Mouse (Mus musculus) right cerebral cortex, postnatal 4 days (tissue): Measurements from ENCODE around the gene Atf1.
A peak's percentile ranks its signal among the peaks of the same experiment; 100 is the strongest.

ENCODE experiments used
- DNase-seq: peaks from one replicate; pipeline ENCODE4 v3.0.0-alpha.2; 2022

Atf1 gene

DNA sequence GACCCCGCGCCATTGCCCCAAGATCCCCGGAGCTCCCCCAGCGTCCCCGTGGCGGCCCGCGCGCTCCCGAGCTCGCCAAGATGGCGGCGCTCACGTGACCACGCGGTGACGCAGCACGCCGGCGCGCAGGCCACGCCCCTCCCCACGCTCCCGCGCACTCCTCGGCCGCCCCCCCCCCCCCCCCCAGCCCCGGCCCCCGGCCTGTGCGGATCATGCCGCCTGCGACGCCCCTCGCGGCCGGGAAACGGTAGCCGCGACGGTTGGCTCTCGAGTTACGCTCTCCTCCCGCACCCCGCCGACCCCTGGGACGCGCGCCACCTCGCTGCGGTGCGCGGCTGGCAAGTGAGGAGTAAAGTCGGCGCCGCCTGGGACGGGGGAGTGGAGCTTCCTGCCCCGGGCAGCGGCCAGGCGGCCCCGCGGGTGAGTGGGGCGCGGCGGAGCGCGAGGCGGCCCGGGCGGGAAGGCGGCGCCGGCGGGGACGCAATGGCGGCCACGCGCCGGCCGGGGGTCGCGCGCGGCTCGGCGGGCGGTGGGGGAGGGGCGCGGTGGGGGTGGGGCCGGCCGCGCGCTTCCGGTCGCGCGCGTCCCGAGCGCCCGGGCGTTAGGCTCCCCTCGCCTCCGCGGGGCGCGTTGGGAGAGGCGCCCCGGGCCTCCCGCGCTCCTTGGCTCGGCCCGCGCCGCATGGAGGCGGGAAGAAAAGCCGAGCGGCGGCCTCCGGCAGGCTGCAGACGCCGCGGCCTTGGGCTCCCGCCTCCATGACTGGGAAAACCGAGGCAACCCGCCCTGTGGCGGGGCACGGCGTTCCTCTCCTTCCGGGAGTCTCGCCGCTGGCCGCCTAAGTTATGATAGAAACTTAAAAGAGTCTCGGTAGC, at the start of gene Atf1:
TSS of gene Atf1 (plus strand) at position 157 of the 872 bp plus-strand sequence.
- peak; percentile 94 for DNase-seq

- no peak for DNase-seq
Measured at GRCm38 (mm10) chr15:100178487-100178886, 49.1 kb upstream of the Atf1 start.

DNA sequence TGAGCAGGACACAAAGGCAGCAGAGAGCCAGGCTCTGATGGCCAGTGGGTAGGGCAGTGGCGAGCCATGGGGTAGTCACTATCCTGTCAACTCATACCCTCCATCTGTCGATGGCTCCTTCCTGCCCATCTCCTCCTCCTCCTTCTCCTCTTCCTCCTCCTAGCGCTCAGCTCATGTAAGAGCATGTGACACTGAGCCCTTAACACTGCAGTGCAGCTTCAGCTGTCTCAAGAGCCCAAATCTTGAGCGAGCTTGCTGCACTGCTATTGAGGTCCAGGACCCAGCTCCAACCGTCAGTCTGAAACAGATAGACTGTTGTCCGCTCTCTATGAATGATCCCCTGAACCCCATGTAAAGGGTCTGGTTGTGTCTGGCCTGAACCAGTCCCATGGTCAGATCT, 47.9 kb upstream of the Atf1 start:
- DNase-seq: no peak

- no peak for DNase-seq
Measured at GRCm38 (mm10) chr15:100180221-100180620, 47.4 kb upstream of the Atf1 start.

DNA sequence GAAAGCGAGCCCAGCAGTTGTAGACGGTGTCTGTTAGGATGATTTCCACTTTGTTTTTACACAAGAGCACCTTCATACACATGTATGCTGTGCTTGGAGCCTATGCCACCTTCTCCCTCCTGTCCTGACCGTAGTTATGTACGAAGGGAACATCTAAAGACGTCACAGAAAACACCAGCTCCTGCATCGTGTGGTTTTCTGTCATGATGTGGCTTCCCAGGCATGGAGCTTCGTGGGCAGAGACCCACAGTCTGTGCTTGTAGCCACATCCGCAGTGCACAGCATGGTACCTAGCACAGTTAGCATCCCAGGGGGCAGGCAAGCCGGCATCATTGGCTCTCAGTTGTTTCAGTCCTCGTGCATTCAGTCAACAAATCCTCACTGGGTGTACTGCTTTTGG, 45.8 kb upstream of the Atf1 start:
- DNase-seq: no peak

GRCm38 (mm10) chr15:100182526-100183280, 44.9 kb upstream of the Atf1 start:
- no peak for DNase-seq

DNA sequence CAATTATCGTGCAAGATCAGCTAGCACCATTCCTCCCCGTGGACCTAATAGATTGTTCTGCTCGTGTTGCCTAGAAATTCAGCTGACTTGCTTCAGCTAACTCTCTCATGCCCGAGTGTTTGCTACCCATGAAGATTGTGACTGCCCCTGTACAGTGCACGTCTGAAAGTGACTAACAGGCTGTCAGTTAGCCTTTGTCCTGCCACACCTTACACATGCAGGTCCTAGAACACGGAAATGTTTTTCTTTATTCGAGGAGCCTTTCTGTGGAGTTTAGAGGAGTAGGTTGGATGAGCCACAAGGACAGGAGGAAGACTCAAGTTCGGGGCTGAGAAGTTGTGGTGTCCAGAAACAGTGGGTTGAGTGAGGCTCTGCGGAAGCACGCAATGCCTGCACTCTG, 44.1 kb upstream of the Atf1 start:
- no peak for DNase-seq

DNA sequence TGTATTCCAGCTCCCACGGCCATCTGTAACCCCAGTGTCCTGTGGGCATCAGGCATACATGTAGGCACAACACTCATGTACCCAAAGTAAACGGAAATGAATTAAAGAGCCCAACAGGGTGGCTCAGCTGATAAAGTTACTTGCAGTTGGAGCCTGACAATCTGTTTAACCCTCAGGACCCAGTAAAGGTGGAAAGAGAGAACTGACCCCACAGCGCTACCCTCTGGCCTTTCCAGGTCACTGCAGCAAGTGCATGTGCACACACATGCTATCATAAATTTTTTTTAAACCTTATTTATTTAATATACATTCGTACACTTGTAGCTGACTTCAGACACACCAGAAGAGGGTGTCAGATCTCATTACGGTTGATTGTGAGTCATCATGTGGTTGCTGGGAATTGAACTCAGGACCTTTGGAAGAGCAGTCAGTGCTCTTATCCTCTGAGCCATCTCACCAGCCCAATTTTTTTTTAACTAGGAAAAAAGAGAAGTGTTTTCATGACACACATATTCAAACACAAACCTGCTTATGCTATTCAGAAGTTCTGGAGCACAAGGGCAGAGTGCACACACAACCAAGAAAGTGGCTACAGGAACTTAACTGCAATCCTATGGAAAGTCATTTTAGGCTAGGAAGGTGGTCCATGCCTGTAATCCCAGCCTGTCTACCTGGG, 42.7 kb upstream of the Atf1 start:
- DNase-seq: no peak

DNA sequence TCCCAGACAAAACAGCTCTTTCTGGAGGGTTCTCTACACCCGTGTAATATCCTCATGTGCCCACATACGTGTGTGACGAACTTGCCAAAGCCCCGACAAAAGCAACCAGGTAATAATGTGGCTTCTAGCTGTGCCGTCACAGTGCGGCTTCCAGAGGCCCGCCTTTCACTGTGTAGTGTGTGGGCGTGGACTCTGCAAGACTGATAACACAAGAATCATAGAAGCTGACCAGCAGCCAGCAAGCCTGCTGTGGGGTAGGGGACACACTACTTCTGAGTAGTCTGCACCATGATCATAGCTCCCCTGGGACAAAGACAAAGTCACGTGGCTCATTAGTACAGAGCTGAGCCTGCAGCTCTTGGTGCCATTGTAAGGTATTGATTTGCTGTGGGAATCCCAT, 41.4 kb upstream of the Atf1 start:
- DNase-seq: no peak

DNA sequence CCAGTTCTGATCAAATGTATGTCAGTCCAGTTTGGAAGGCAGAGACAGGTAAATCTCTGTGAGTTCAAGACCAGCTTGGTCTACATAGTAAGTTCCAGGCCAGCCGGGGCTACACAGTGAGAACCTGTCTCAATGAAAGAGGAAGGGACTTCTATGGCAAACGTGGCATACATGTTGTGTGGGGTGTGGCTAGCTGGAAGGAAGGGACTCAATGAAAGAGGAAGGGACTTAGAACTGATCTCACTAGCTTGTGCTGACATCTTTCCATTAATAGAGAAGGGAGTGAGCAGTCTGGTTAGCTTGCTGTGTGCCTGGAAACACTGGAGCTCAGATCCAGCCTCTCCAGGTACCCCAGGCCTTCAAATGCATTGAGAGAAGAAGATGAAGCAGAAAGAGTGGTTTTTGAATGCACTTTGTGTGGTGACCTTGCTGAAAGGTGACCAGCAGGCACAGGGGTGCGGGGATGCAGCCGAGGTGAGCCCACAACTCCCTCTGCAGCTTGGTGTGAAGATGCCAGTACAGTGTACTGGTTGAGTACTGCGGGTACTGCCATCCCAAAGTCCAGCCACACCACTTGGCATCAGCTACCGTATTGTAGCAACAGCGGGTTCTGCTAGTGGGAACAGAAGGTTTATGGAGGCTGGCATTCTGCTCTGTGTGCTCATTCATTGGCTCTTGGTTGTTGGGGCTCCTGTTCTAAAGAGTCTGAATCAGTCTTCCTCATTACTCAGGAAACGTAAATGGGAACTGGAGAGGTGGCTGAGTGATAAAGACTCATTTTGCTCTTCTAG, 40.5 kb upstream of the Atf1 start:
- DNase-seq: no peak

DNA sequence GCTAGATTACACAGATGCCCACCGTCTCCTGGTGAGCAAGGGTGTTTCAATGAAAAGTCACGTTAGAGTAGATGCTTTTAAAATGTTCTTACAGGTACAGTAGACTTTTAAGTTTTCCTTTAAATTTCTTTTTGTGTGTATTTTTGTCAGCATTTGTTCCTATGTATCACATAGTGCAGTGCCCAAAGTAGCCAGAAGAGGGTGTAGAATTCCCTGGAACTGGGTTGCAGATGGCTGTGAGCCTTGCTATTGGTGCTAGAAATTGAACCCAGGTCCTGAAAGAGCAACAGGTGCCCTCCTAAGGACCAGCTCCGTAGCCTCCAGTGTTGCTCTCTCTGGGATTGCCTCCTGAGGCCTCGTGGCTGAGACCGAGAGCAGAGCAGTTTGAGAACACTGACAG, 39.1 kb upstream of the Atf1 start:
- no peak for DNase-seq

DNA sequence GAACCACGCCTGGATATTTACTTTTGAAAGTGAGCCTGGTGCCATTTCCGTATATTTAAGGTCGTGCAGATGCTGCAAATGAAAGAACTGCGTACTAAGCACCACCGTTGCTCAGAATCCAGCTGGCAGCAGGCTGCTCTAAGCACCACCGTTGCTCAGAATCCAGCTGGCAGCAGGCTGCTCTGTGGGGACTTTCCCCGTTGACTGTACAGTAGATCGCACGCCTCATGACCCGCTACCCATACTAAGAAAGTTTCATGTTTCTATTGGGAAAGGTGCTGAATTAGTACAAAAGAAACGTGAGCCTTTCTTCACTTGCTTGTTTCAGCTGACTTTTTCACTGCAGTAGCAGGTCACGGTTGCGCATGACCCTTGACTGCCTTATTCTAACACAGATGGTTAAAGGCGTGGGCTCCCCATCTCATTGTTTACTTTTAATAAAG, 38.6 kb upstream of the Atf1 start:
- no peak for DNase-seq

- no peak for DNase-seq
Measured at GRCm38 (mm10) chr15:100190083-100190482, 37.5 kb upstream of the Atf1 start.

DNA sequence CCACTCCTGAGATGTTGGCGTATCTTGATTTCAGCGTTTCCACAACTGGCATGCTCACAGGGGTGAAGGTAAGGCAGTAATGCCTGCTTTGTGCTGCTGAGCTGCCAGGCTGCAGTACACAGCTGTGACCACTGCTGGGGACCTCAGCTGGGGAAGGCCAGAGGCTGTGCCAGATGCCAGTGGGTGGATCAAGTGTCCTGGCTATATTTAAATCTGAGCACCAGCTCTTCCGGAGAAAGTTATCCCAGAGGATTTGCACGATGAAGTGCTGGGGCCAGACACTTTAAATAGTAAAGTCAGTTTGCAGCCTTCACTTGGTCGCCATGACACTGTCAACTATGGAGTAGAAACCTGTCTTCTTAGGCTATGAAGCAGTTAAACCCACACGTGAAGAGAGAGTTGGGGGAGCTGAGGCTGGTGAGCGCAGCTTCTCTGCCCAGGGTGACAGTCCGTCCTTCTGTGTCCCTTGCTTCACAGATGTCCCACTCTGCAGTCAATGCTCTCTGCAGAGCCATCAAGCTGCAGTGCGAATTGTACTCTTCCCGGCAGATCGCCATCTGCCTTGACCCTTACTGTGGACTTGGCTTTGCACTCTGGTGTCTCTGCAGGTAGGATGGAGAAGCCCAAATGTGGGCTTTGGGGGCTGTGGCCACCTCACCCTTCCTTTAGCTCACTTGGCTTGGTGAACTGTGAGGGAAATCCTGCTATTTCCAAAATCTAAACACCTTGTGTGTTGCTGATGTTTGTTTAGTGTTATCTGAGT, 28.5 kb upstream of the Atf1 start:
- DNase-seq: no peak

DNA sequence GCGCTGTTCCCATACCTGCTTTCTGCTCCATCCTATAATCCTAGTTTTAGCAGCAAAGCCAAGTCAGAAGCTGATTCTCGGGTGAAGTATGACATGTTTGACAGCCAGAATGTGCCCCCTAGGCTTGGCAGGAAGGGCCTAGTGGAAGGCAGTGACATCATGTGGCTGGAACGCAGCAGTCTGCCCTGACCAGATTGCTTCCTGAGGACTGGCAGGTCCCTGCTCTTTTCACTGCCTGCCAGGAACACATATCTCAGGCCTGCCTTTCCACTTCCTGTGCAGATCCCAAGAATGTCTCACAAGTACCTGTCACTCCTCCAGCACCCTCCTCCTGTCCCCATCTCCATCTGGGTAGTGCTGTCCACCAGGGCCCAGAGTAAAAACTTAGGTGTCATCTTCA, 27.8 kb upstream of the Atf1 start:
- no peak for DNase-seq

- DNase-seq: no peak
Measured at GRCm38 (mm10) chr15:100201806-100202205, 25.8 kb upstream of the Atf1 start.

- DNase-seq: no peak
Measured at GRCm38 (mm10) chr15:100202431-100203015, 25.1 kb upstream of the Atf1 start.

DNA sequence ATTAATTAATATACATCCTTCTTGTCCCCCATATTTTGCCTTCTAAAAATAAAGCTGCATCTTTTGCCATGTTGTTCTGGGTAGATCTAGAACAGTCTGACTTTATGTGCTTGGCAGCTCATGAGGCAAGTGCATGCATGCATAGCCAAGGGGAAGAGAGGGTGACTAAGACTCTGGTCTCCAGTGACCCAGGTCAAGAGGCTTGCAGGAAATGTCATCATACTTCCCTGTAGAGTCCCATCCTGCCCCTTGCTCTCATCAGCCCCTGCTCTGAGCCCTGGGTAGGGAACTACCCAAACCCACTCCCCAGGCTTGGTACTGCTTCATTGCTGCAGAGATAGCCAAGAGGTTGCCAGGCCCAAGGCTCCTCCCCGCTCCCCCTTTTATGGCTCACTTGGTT, 23.0 kb upstream of the Atf1 start:
- no peak for DNase-seq

GRCm38 (mm10) chr15:100210013-100210412, 17.6 kb upstream of the Atf1 start:
- DNase-seq: no peak

- no peak for DNase-seq
Measured at GRCm38 (mm10) chr15:100213339-100213738, 14.3 kb upstream of the Atf1 start.

DNA sequence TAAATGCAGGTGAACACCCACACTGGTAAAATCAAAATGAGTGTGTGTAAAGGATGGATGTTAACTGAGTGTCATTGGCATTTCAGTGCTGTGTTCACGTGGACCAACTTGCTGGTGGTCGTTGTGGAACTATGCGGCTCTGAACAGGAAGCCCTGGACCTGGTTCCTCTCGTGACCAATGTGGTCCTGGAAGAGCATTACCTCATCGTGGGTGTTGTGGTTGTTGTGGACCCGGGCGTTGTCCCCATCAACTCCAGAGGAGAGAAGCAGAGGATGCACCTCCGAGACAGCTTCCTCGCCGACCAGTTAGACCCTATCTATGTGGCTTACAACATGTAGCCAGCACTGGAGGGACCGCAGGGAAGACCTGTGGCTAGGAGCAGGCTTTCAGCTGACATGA, 12.5 kb upstream of the Atf1 start:
- no peak for DNase-seq

GRCm38 (mm10) chr15:100216173-100216572, 11.4 kb upstream of the Atf1 start:
- no peak for DNase-seq
